Mouse (Mus musculus) left cerebral cortex, adult 2 months (tissue): ENCODE measurements around the gene Plekhg1. TPM values are rescaled to one million over a fixed set of nuclear protein-coding genes. Genes with fewer than 3 reads are reported as not detected.
A peak's percentile ranks its signal among the peaks of the same experiment; 100 is the strongest.

Experiments used
- DNase-seq, 2 experiments: peaks; one replicate each; pipeline ENCODE4 v3.0.0; 2021 to 2022; ENCODE audit warnings: low spot score in 2 of 2, mixed read lengths in 1 of 2; ENCODE audit errors: extremely low spot score in 1 of 2
- H3K27ac ChIP-seq: fragments of 200-600 bp; 2 replicates; pipeline ENCODE4 v1.8.1; 2022
- H3K4me3 ChIP-seq: fragments of 200-600 bp; 2 replicates; pipeline ENCODE4 v1.8.1; 2022
- CTCF ChIP-seq: fragments of 200-600 bp; IDR thresholded peaks from 2 replicates; pipeline ENCODE4 v1.8.1; 2022; ENCODE audit warnings: antibody characterized with exemption, mild to moderate bottlenecking, moderate library complexity
- intact Hi-C: fragments of 180-260 bp; cut with DNase I; formaldehyde crosslinking; loops from one replicate; pipeline ENCODE4 v1.15.1; 2025
- total RNA-seq, 2 experiments: library from RNA; stranded (reverse); gene quantifications; 2 replicates each; pipeline ENCODE4 v1.2.3; 2021

Gene Plekhg1
- total RNA-seq, 2 experiments from 2014 or later = 7.4 to 10.8 TPM

- intact Hi-C loops = no loop called here
- TF ChIP-seq CTCF = no peak
- peak overlapping the region; percentile 16; the same call in 1 of the 2 replicates for H3K27ac ChIP-seq
- DNase-seq = no peak
- H3K4me3 ChIP-seq = peak overlapping the region; percentile 21
Measured at GRCm38 (mm10) chr10:3864196-3864540, 124.0 kb downstream of the Plekhg1 start.

DNA sequence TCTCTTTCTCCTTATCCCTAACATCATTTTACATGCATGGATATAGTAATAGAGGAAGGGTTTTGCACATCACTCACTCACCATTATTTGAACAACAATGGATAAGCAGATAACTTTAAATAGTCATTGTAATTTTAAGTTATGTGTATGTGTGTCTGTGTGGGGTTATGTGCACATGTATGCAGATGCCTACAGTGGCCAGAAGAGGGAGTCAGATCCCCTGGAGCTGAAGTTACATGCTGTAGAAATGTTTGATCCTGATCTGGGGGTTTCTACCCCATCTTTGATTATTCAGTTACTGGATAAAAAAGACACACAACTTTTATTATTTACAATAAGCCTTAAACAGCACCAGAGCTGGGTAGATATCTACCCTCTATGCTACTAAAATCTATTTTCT, 127.1 kb downstream of the Plekhg1 start:
- H3K27ac ChIP-seq = no peak overlapping the region
- no peak overlapping the region for H3K4me3 ChIP-seq
- DNase-seq = no peak
- no peak; the same call in 1 of the 2 replicates for TF ChIP-seq CTCF
- intact Hi-C loops = no loop called here

- DNase-seq = no peak
- no peak for TF ChIP-seq CTCF
- no peak overlapping the region for H3K4me3 ChIP-seq
- intact Hi-C loops = no loop called here
- no peak overlapping the region for H3K27ac ChIP-seq
Measured at GRCm38 (mm10) chr10:3870828-3871227, 130.7 kb downstream of the Plekhg1 start.

GRCm38 (mm10) chr10:3873467-3873866, 133.3 kb downstream of the Plekhg1 start:
- intact Hi-C loops = no loop called here
- no peak overlapping the region for H3K27ac ChIP-seq
- H3K4me3 ChIP-seq = no peak overlapping the region
- no peak for DNase-seq
- no peak for TF ChIP-seq CTCF

DNA sequence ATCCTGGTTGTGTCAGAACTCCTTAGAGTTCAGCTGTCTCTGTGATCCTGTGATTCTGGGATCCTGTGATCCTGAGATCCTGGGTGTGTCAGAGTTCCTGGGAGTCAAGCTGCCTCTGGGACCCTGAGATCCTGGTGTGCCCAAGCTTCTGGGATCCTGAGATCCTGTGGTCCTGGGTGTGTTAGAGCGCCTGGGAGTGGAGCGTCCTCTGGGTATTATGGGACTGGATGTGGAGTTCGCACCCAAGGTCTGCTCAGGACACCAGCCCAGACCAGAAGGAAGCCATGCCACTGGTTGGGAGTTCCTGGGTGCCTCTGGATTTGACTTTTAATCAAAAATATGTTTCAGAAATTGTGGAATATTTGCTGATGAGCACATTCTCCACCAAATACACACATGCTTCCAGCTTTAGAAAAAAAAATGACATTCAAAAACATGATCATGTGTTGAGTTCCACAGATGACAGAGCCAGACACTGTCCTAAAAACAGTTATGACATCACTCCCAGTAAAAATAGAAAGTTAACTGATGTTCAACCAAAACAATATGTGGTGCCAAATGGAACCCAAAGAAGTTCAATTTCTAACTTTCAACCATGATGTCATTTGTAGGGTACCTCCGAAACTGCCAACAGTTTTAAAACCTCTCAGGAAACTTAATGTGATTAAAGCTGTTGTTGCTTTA, 137.8 kb downstream of the Plekhg1 start:
- DNase-seq = no peak
- no peak for TF ChIP-seq CTCF
- no peak overlapping the region for H3K4me3 ChIP-seq
- no peak overlapping the region for H3K27ac ChIP-seq
- intact Hi-C loops = no loop called here

- no peak for TF ChIP-seq CTCF
Measured at GRCm38 (mm10) chr10:3881179-3881578, 141.0 kb downstream of the Plekhg1 start.

GRCm38 (mm10) chr10:3888510-3888909, 148.3 kb downstream of the Plekhg1 start:
- no peak for DNase-seq
- intact Hi-C loops = no loop called here
- H3K27ac ChIP-seq = no peak overlapping the region; the same call in 1 of the 2 replicates
- no peak overlapping the region for H3K4me3 ChIP-seq
- TF ChIP-seq CTCF = no peak

More at GRCm38 (mm10) chr10:3881179-3881578, 141.0 kb downstream of the Plekhg1 start:
- no peak overlapping the region for H3K4me3 ChIP-seq
- intact Hi-C loops = no loop called here
- no peak overlapping the region for H3K27ac ChIP-seq
- no peak for DNase-seq

GRCm38 (mm10) chr10:3891381-3892263, 151.5 kb downstream of the Plekhg1 start:
- DNase-seq = no peak
- intact Hi-C loops = no loop called here
- no peak overlapping the region for H3K4me3 ChIP-seq

DNA sequence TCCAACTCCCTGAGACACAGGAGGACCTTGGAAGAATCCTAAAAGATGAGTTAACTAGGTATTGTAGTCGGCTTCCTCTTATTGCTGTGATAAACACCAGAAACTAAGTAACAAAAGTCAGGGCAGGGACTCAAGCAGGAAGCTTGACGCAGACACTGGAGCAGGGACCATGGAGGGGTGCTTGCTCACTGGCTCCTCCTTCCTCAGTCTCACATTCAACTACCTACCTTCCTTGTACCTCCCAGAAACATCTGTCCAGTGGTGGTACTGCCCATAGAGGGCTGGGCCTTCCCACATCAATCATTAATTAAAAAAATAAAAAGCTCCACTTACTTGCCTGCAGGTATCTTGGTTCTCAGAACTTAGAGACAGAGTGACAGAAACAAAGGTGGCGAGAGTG, 152.2 kb downstream of the Plekhg1 start:
- intact Hi-C loops = no loop called here
- TF ChIP-seq CTCF = no peak
- no peak overlapping the region; the same call in 1 of the 2 replicates for H3K27ac ChIP-seq
- DNase-seq = no peak
- no peak overlapping the region for H3K4me3 ChIP-seq

More at GRCm38 (mm10) chr10:3891381-3892263, 151.5 kb downstream of the Plekhg1 start:
- no peak overlapping the region; the same call in 1 of the 2 replicates for H3K27ac ChIP-seq
- TF ChIP-seq CTCF = no peak

DNA sequence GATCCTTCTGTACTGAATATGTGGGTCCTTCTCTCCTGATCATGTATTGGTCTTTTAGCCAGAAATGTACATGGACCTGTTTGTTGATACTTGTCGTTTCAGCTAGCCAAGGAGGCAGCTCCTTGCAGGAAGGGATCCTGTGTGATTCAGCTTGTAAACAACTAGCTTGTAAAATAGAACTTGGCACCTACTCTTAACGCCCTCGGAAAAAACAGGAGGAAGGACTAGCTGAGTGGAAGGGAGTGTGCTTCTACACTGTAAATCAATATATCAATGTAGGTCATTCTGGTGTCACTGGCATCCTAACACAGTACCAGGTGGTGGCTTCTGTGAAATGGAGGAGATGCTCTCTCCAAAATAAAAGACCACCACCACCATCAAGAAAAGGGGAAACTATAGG, 157.9 kb downstream of the Plekhg1 start:
- no peak for TF ChIP-seq CTCF
- H3K4me3 ChIP-seq = no peak overlapping the region
- intact Hi-C loops = no loop called here
- peak overlapping the region; percentile 7; the same call in 1 of the 2 replicates for H3K27ac ChIP-seq
- no peak for DNase-seq

DNA sequence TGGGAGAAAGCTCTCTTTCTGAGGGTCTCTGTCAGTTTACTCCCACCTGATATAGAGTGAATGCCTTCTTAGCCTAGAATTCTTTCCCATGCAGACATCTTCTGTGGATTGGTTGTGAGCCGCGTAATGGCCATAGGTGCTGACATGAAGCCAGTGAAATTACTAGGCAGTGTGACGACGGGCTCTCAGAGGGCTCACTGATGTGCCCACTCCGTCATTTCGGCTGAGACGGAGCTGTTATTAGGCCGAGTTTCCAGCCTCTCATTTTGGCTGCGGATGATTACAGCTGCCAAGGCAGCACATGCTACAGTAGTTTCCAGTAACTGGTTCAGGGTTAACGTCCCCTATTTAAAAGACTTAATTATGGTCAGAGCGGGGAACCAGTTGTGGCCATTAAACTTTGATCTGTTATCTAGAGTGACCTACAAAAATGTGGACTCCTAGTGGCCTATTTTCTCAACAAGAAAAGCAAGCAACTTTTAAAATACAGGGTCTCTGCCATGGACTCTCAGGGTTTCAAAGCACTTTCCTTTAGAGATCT, 160.3 kb downstream of the Plekhg1 start:
- intact Hi-C loops = no loop called here
- no peak for DNase-seq
- no peak for TF ChIP-seq CTCF
- Histone ChIP-seq H3K4me3 (no peak overlapping the region), H3K27ac (no peak overlapping the region)

GRCm38 (mm10) chr10:3905747-3906146, 165.6 kb downstream of the Plekhg1 start:
- Histone ChIP-seq H3K27ac (no peak overlapping the region), H3K4me3 (no peak overlapping the region)
- DNase-seq = no peak
- no peak for TF ChIP-seq CTCF
- intact Hi-C loops = no loop called here
